Comparison of ENCODE assay signal across 22 mouse cellular contexts in the genomic region with DNA sequence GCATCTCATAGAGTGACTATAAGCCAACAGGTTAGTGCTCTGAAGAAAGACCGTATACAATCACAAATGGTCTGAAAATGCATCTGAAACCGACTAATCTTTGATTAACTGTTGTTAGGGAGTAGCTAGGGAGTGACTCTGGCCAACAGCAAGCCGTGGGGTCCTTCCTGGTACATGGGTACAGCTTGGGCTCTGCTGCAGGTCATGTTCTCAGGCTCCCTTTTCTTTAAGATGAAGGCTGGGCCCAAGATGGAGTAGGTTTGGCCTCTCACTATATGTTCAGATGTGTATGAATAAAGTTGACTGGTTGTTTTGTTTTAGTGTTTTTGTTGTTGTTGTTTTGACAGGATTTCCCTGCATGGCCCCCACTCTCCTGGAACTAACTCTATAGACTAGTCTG. TPM values are rescaled to one million over a fixed set of nuclear protein-coding genes. Genes with fewer than 3 reads are reported as not detected.
"Had no signal": no experiment of that assay in that cellular context is flagged by ENCODE, and none has a peak within 500 bp of the region (broad histone marks: within the 10 kb centered on the region; RNA-seq: fewer than 3 reads in every experiment).

No protein-coding gene starts in this region.

- H3K27me3 ChIP-seq: neural tube, embryonic 15.5 days had no signal

- H3K27ac ChIP-seq: midbrain, embryonic 10.5 days; midbrain, embryonic 12.5 days; neural tube, embryonic 13.5 days; neural tube, embryonic 15.5 days had no signal

- ATAC-seq: midbrain, embryonic 16.5 days had no signal

- H3K4me2 ChIP-seq: lung, embryonic 14.5 days; midbrain, embryonic 12.5 days; neural tube, embryonic 13.5 days; neural tube, embryonic 15.5 days had no signal

- H3K9ac ChIP-seq: lung, embryonic 14.5 days; midbrain, embryonic 12.5 days; neural tube, embryonic 13.5 days; neural tube, embryonic 15.5 days had no signal

- H3K9me3 ChIP-seq: midbrain, embryonic 10.5 days; midbrain, embryonic 12.5 days; neural tube, embryonic 13.5 days; neural tube, embryonic 15.5 days had no signal

- H3K4me3 ChIP-seq: midbrain, embryonic 10.5 days; midbrain, embryonic 12.5 days; myocyte; neural tube, embryonic 13.5 days; neural tube, embryonic 15.5 days had no signal

- DNase-seq: lung, adult 18-20 months; lung, embryonic 14.5 days; lung, postnatal 10 days; lung, postnatal 4 days; midbrain, embryonic 14.5 days; retina, postnatal 1 day; right cerebral cortex, adult 18-20 months; right cerebral cortex, postnatal 25 days; right cerebral cortex, postnatal 4 days; thymus, adult 18-20 months; thymus, postnatal 14 days; thymus, postnatal 36 days had no signal

- H3K36me3 ChIP-seq: midbrain, embryonic 12.5 days; neural tube, embryonic 13.5 days; neural tube, embryonic 15.5 days had no signal

RNA-seq across cellular contexts. Expression of gene 4930556J24Rik, which starts 14.8 kb away (rescaled TPM):
- total RNA-seq: megakaryocyte, adult 5-6 weeks; megakaryocyte-erythroid progenitor cell, adult 5-6 weeks had no signal
- polyA plus RNA-seq: neural tube, embryonic 11.5 days; neural tube, embryonic 15.5 days; thymus, postnatal 0 days had no signal

RNA-seq across cellular contexts. Expression of gene Gal3st1, which starts 21.7 kb away (rescaled TPM):
- total RNA-seq: megakaryocyte-erythroid progenitor cell, adult 5-6 weeks had no signal
- polyA plus RNA-seq: myocyte had no signal
